Mouse (Mus musculus) heart, adult 2 months (tissue): ENCODE data around the gene Pelp1.

ENCODE experiments used
- CTCF ChIP-seq: fragments of 200-600 bp; IDR thresholded peaks from 2 replicates; pipeline ENCODE4 v1.8.1; 2022; ENCODE audit warnings: antibody characterized with exemption, mild to moderate bottlenecking, moderate library complexity
- POLR2A ChIP-seq: fragments of 200-500 bp; IDR thresholded peaks from 2 replicates; pipeline ENCODE4 v1.6.1; 2011; ENCODE audit warnings: mild to moderate bottlenecking, low read depth, low read length, control low read depth; ENCODE audit not compliant: insufficient read depth

DNA sequence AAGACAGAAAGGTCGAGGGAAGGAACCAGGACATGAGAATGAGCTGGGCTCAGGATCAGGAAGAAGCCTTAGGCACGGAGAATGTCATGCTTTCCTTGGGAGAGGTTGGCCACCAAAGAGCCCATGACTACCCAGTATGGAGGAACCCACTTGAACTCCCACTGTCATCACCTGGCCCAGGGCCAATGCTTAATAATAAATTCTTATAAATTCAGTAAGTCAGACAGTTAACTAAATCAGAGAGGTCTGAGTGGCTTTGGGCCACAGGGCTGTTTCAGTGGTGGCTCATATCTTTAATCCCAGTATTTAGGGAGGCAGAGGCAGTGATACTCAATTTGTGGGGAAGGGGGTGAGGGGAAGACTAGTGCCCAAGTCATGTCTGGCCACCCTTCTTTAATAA, 41.1 kb upstream of the Pelp1 start:
- no peak for TF ChIP-seq POLR2A
- no peak for TF ChIP-seq CTCF
